Mouse (Mus musculus) liver, postnatal 0 days (tissue): ENCODE measurements around the gene Wdr93.

Experiments
- CTCF ChIP-seq: sonication (generic); IDR thresholded peaks from 2 replicates; pipeline ENCODE4 v1.5.1; 2016; ENCODE audit warnings: antibody characterized with exemption, low read depth
- EP300 ChIP-seq: IDR thresholded peaks from 2 replicates; pipeline ENCODE4 v1.6.1; 2016; ENCODE audit warnings: antibody characterized with exemption, low read depth, mild to moderate bottlenecking

DNA sequence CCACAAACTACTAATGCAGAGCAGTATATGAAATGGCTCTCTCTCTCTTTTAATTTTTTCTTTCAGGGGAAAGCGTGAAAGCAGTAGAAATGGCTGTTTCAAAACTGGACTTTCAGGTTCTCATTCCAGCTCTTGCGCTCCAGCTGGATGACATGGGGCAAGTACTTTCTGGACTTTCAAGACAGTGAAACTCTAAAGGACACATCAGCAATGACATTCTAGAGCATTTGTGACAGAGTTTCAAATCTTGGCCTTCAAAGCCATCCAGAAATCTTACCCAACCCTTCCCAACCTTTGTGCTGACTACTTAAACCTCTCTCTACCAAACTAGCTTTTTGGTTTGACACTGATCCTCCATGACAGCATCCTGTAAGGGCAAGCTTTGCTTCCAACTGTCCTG, 4.0 kb upstream of the Wdr93 start:
- TF ChIP-seq CTCF (no peak), EP300 (no peak)
